Mouse (Mus musculus) MEL (cell line): ENCODE data around the gene Khdrbs2.

ENCODE experiments used
- CTCF ChIP-seq, 3 experiments: IDR thresholded peaks in 2 of 3; conservative IDR thresholded peaks in 1 of 3; 2 replicates each; pipeline ENCODE4 v1.5.1; 2011 to 2012; ENCODE audit warnings: low read length in 3 of 3, low read depth in 2 of 3, mild to moderate bottlenecking in 2 of 3, improper control_type of control experiment in 1 of 3, inconsistent platforms in 1 of 3, mixed read lengths in 1 of 3, moderate library complexity in 1 of 3; ENCODE audit not compliant: control insufficient read depth in 1 of 3, insufficient read depth in 1 of 3, poor library complexity in 1 of 3, severe bottlenecking in 1 of 3
- GATA1 ChIP-seq: IDR thresholded peaks from 2 replicates; pipeline ENCODE4 v1.6.1; 2011; ENCODE audit warnings: low read depth, low read length, improper control_type of control experiment
- POLR2A ChIP-seq, 2 experiments: IDR thresholded peaks; 2 replicates each; pipeline ENCODE4 v1.6.1; 2011 to 2012; ENCODE audit warnings: low read length in 2 of 2, mild to moderate bottlenecking in 2 of 2, control low read depth in 1 of 2, improper control_type of control experiment in 1 of 2, low read depth in 1 of 2, moderate library complexity in 1 of 2; ENCODE audit not compliant: control insufficient read depth in 1 of 2, insufficient read depth in 1 of 2, poor library complexity in 1 of 2
- ZNF384 ChIP-seq: IDR thresholded peaks from 2 replicates; pipeline ENCODE4 v1.6.1; 2012; ENCODE audit warnings: low read depth, mild to moderate bottlenecking, inconsistent platforms, low read length, improper control_type of control experiment

GRCm38 (mm10) chr1:32433118-32433517, 260.6 kb downstream of the Khdrbs2 start:
- TF ChIP-seq CTCF (IDR thresholded peaks at IDR 0.05 in 2 of 3, conservative IDR thresholded peaks at IDR 0.05 in 1 of 3; ENCODE audit: control insufficient read depth in 1 of 3, insufficient read depth in 1 of 3, low read depth in 2 of 3, low read length in 3 of 3, poor library complexity in 1 of 3, severe bottlenecking in 1 of 3): no peak
- TF ChIP-seq ZNF384: no peak
- TF ChIP-seq GATA1: no peak
- TF ChIP-seq POLR2A (IDR thresholded peaks at IDR 0.05; ENCODE audit: control insufficient read depth in 1 of 2, insufficient read depth in 1 of 2, low read depth in 1 of 2, low read length in 2 of 2, poor library complexity in 1 of 2): no peak
